Mouse (Mus musculus) cerebellum, adult 9-10 months (tissue): ENCODE measurements at regions not wholly inside any gene's neighbourhood (a gene's known extent, or its start where the extent isn't known, plus 50 kb on each side); places are given as distances from the start of the nearest gene placed in this dataset.
A peak's percentile ranks its signal among the peaks of the same experiment; 100 is the strongest.

Experiments
- DNase-seq: peaks from one replicate; pipeline ENCODE4 v3.0.0; 2022

GRCm38 (mm10) chr8:11981458-11981857, 141.2 kb downstream of the Tex29 start:
- DNase-seq, result no peak

GRCm38 (mm10) chr8:11990024-11990423, 149.8 kb downstream of the Tex29 start:
- DNase-seq, result no peak

DNA sequence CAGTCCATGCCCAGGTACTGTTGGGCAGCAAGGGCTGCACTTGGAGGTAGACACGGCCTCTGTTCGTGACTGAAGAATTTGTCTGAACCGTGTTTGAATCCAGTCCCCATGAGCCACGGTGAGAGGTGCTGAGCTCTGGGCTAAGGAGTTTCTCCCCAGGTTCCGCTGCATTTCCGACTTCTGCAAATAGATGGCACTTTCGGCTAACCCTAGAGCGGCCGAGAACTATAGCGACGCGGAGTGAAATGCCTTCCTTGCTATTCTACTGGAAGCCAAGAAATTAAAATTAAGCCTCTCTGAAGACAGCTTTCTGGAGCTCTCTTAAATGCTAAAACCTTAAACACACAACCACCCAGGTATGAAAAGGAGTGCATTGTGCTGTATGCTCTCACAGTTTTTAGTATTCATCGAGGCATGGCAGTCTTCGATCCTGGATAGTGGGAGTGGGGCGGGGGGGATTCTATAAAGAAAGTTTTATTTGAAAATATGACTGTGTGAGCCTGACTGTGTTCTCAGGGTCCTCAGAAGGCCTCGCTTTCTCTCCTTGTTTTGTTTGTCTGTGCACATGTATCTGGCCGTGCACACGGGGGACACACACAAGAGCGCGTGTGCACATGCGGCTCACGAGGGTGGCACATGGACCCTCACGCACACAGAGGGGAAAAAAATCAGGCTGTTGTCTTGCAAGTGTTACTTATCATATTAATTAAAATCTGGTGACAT, 159.6 kb downstream of the Tex29 start:
- DNase-seq, result peak; percentile 8

DNA sequence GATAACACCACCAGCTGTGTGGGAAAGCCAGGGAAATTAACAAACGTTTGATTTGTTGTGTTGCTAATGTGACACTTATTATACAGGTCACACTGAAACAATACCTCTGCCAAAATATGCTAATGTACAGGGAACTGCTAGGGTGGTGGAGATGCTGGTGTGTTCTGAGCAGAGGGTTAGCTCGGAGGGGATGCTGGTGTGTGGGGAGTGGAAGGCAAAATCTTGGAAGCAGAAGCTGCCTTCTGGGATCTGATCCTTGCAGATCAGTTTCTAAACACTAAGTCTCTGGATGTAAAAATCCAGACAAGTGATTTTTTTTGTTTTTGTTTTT, 160.2 kb downstream of the Tex29 start:
- DNase-seq, result no peak

GRCm38 (mm10) chr8:12004241-12004640, 164.0 kb downstream of the Tex29 start:
- DNase-seq, result no peak

- no peak for DNase-seq
These were observed 172.5 kb downstream of the Tex29 start for GRCm38 (mm10) chr8:12012769-12013168.

DNA sequence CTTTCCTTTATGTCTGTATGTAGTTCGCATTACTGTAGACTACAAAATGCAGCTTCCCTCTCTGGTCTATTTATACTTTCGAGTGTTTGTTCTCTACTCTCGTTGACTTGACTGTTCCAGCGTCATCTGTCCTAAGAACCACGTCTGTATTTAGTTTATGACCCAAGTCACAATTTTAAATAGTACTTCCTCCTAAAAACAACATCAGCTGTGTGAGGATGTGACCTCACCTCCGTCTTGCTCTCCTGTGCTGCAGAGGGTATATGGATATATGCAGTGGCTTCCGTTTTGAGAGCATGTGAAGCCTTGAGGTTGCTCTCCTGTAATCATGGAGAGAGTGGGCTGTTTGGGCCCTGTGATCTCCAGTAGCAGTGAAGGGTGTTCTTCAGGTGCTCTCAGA, 177.5 kb downstream of the Tex29 start:
- DNase-seq, result no peak

GRCm38 (mm10) chr8:12019272-12019671, 179.0 kb downstream of the Tex29 start:
- no peak for DNase-seq

DNA sequence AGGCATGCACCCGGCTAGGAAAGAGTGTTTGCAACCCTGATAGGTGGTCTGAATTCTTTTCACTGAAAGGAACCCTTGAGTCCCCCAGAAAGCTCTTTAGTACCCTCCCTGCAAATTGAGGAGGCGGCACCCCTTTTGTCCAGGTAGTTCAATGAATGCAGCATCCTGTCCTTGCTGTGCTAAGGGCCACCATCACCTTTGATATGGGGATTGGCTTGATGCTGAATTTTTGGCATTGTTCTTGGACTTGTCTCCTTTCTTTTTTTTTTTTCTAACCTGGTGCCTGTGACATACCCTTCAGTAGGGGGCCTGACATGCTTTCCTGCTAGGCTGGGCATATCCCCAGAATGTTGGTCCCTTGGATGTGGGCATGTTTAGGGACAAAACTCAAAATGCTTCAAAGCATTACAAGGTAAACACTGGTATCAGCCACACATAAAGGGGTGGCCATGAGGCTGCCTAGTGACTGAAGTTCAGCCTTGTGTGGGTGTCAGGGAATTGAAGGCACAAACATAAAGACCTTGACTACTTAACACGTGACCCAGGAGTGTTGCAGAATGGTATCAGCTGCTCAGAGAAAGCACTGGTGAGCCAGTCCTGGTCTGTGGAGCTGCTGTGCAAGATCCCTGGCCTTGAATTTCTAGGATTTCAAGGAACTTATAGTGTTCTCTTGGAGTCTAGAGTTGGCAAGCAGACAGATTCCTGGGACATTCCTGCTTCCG, 183.6 kb downstream of the Tex29 start:
- DNase-seq, result no peak

DNA sequence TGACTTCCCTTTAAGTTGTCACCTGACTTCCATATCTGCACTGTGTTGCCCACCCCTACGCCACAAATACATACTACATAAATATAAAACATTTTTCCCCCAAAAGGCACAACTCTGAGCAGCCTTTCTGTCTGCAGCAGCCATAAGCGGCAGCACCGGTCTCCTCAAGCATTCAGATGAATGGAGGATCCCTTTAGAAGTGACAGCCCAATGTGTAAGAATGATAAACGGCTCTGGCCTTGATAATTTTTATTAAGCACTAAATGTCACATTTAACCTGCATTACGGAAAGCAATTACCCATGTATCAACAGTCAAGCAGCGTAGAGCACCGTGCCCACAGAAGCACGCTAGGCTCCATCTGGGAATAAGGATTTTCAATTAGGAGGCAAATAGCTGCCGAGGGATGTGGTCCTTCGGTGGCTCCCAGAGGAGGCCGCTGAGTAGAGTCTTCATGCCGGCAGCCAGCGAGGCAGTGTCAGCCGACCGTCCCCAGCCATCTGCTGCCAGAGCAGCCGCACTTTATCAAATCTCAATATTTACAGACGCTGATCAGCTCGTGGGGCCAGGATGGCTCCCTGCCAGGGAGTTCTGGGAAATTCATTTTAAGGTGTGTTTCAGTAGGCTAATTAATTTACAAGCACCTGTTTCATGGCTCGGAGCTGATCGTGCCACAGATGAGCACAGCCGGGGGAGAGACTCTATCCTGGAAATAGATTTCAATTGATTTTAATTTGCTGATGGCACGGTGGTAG, 190.3 kb downstream of the Tex29 start:
- DNase-seq, result peak; percentile 3

GRCm38 (mm10) chr8:12031796-12032195, 191.5 kb downstream of the Tex29 start:
- DNase-seq, result peak; percentile 3

DNA sequence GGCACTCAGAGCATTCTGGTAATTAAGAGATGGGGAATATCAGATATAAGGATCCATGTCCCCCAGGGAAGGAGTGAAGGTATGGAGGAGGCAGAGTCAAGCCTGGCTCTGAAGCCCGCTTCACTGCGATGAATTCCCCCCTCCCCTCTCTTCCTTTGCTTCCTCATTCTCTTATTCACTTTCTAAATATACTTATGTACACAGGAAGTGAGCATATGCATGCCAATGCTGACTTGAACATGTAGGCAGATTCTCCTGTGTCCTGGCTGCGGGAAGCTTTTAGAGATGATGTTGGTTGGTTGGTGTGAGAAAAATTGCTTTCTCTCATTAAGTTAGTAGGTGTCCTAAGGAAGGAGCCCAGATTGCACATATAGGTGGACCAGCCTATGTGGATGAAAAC, 192.1 kb downstream of the Tex29 start:
- no peak for DNase-seq

GRCm38 (mm10) chr8:12036349-12036748, 196.1 kb downstream of the Tex29 start:
- DNase-seq, result no peak

DNA sequence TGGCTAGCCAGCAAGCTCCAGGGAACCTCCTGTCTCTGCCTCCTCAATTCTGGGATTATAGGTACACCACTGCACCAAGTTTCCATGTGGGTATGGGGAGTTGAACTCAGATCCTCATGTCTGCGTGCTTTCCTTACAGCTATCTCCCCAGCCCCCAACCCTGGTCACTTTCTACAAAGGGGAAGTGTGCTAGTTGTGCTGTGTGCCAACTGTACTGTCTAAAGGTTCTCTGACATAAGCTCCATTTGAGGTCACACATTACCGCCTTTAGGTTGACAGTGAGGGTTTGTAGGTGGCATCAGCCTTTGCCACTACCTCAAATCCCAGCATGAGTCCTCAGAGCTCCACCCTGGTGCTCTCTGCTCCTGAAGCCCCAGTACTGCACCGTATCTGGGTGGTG, 200.7 kb downstream of the Tex29 start:
- DNase-seq, result no peak

- DNase-seq, result no peak
These were observed 201.4 kb downstream of the Tex29 start for GRCm38 (mm10) chr8:12041662-12042061.

- no peak for DNase-seq
These were observed 210.6 kb downstream of the Tex29 start for GRCm38 (mm10) chr8:12050841-12051240.

- DNase-seq, result no peak
These were observed 211.1 kb downstream of the Tex29 start for GRCm38 (mm10) chr8:12051357-12051756.

- DNase-seq, result no peak
These were observed 215.7 kb downstream of the Tex29 start for GRCm38 (mm10) chr8:12055931-12056330.

- DNase-seq, result no peak
These were observed 217.4 kb upstream of the A230072I06Rik start for GRCm38 (mm10) chr8:12061237-12061636.

DNA sequence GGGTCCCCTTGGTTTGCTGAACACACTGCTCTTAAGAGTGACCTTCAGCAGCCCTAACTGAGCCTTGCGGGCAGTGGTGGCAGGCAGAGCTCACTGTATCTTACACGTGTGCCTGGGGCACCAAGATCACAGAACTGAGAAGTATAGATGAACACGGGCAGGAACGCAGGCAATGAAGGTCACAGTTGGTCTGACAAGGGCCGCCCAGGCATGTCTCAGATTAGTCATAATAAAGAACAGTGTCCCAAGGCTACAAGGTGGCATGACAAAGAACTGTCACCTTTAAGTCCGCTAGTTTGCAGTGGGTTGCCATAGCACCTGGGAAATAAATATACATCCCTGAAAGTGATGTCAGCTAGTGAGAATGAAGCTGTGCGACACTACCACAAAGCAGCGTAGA, 215.9 kb upstream of the A230072I06Rik start:
- no peak for DNase-seq

- no peak for DNase-seq
These were observed 214.0 kb upstream of the A230072I06Rik start for GRCm38 (mm10) chr8:12064664-12065063.

DNA sequence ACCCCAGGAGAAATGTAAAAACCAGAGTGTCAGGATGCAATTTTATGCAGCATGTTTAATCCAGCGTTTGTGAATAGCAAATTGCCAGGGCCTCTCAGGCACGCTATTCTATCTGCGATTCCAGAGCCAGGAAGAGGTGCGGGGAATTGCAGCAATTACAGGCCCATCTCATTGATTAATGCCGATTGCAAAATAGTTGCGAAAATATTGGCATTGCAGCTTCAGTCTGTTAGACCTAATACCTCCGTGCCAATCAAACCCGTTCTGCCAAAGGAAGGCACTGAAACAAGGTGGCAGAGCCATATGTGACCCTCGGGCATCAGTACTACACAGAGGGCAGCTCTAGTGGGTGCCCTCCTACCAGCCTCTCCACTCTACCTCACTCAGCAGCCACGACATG, 212.2 kb upstream of the A230072I06Rik start:
- no peak for DNase-seq

- no peak for DNase-seq
These were observed 205.2 kb upstream of the A230072I06Rik start for GRCm38 (mm10) chr8:12073311-12073999.
